Mouse (Mus musculus): ENCODE results near the gene C1ql4.
A peak's percentile ranks its signal among the peaks of the same experiment; 100 is the strongest.

Gene C1ql4

DNA sequence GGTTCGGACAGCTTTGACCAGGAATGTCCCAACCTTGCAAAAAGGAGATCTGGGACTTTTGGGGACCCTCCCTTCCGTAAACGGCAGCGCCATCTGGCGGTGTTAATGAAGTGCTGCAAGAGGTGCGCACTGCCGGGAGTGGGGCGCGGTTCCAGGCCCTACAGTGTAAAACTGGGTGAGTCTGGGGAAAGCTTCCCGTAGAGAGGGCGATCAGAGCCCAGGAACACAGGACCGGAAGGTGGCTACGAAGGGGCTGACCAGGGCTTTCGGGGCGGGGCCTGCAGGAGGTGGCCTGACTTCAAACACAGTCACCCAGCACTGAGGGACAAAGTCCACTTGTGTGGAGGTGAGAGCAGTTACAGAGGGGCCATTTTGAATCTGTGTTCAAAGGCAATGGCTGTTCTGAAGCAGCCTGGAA, 11.5 kb upstream of the C1ql4 start:
- DNase-seq (ENCODE audit: extremely low read depth, insufficient read length, low spot score) = peak; percentile 88

DNA sequence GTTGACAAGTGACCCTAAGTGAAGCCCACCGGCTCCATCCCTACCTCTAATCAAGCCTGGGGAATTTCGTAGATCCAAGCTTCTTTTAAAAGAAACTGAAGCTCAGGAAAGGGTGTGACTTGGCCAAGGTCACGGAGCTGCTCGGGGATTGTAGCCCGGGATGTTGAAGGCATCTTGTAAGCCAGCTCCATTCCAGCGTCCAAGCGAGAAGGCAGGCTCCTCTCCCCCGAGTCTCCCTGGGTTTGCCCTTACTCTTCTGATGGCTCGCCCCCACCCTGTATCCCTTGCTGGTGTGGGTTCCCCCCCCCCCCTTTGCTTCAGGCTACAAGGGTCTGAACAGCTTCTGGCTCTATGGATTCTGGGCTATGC, 10.9 kb upstream of the C1ql4 start:
- DNase-seq (ENCODE audit: extremely low read depth, insufficient read length, low spot score) = no peak

- no peak for DNase-seq (ENCODE audit: extremely low read depth, insufficient read length, low spot score)
These were observed 10.3 kb upstream of the C1ql4 start for GRCm38 (mm10) chr15:99097840-99098492.

DNA sequence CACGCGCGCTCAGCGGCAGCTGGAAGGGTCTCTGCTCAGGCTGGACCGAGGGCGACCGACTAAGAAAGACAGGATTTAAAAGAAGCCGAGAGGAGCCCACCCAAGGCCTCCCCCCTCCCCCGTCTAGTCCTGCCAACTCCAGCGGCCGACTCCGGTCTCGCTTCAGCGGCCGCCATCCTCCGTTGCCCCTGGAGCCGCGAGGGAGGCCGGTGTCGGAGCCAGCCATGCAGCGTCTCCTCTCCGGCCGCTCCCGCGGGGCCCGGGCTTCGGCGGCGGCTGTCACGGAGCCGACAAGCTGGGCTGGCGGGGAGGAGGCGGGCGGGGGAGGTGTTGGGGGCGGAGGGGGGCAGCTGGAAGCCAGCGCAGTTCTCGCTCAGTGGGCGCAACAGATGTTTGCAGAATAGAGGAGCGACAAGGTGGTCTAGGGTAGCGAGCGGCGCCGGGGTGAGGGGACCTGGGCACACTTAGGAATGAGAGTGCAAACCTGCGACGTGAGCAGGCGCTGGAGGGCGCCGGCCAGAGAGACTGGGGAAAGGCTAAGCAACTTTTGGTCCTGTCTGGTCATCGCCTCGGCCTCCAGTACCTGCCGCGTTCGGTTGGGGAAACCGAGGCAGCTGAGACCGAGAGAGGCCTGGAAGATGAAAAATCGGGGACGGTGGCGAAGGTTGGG, 9.3 kb upstream of the C1ql4 start:
- DNase-seq (ENCODE audit: extremely low read depth, insufficient read length, low spot score) = no peak

DNA sequence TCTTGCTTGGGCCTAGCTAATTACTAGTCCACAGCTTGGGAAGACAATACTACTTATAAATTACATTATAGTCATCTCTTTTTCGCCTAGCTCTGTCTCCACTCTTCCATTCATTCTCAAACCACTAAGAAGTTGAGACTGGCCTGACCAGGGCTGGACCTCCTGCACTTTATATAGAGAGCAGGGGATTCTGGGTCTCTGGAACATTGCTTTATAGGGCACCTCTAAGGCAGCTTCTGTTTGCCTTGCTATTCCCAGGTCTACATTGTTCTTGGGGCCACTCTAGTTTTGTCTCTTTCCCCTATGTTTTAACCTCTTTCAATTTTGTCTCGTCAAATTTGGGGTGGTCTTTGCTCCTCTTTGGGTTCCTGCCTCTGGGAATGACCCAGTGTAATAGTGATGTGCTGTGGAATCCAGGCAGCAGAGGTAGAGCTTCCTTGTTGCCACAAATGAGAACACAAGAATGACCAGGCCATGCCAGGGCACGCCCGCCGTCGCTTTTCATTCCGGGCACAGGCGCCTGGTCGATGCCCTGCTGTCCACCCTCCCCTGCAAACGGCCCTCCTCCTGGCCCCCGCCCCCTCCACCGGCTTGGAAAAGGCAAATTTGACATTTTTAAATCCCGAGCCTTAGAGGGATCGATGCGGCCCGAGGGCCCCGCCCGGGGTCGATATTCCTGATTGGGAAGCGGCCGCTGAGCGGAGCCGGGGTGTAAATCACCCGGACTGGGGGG, 8.6 kb upstream of the C1ql4 start:
- no peak for DNase-seq (ENCODE audit: extremely low read depth, insufficient read length, low spot score)

DNA sequence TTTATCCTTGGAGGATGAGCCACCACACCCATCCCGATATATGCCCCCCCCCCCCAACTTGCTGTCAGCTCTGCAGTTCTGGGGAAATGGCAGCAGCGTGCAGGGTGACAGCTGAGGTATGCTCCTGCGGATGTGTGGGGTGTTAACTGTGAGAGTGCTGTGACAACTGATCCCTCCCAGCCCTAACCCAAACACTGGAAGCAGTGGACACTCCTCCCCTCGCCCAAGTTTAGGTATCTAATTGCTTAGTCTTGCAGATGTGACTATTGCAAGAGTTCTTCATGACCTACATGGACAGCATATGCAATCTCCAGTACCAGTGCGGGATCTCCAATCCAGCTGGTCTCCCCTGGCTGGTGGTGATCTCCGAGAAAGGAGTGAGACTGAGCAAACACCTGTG, 7.7 kb upstream of the C1ql4 start:
- DNase-seq (ENCODE audit: extremely low read depth, insufficient read length, low spot score) = no peak

DNA sequence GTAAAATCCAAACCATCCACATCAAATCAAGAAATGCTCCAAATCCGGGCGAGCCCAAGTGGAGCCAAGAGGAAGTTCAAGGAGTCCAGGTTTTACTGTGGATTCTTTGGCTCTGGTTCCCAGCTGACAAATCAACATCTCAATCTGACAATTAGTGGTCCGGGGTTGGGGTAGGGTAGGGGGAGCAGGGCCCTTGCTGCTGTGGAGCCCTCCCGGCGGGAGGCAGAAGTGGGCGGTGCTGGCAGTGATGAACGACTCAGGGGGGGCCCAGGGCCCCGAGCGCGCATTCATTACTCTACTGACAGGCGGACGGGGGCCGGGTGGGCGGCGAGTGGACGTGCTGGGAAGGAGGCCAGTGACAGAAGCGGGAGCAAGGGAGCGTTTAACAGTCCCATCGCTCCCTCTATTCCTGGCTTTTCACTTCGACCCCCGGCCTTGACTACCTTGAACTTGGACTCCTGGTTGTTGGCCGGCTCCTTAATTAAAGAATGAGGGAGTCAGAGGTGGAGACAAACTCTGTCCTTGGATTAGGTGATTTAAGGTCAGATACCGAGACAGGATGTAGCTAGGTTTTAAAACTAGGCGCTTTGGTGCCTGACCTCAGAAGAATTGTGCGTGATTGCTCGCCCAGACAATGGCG, 7.1 kb upstream of the C1ql4 start:
- DNase-seq (ENCODE audit: extremely low read depth, insufficient read length, low spot score) = no peak

DNA sequence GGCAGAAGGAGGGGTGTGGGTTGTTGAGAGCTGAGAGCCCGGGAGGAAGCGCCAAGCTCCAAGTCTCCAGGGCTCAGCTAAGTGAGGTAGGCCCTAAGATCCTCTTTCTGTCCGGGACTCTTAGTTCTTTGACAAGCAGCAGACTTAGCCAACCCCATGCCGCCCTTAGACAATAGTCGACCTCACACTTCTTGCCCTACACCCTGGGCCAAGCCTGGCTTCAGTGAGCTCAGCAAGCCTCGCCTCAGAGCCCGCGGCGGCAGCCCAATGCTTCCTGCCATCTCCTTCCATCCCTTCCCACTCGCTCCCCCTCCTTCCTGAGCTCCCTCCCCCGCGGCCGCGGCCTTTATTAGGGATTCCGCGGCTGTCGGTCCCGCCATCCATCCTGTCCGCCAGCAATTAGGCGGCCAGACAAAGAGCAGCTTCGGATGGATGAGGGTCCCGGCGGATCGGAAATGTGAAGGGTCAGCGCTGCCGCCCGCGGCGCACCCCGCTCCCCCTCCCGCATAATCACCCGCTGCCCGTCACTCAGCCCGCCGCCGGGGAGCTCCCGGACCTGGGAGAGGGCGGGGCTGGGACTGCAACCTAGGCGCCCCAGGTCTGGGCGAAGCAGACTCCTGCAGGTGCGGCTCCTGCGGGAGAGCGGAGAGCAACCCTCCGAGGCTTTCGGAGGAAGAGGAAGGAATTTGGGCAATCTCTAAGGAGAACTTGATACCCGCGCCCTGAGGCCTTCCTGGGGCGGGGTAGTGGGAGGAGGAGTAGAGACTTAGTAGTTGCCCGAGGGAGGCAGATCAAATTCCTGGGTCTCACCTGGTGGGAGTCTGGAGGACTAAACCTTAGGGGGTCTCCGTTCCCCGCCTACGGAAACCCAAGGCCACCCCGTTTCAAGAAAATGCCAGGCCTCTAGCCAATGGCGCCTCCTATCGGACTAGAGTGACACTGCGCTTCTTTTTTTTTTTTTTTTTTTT, 6.0 kb upstream of the C1ql4 start:
- no peak for DNase-seq (ENCODE audit: extremely low read depth, insufficient read length, low spot score)

- no peak for DNase-seq (ENCODE audit: extremely low read depth, insufficient read length, low spot score)
These were observed 5.3 kb upstream of the C1ql4 start, which contains the start of gene Dnajc22 for GRCm38 (mm10) chr15:99092870-99093269. Gene Dnajc22, plus strand, starts transcription at chr15:99093170.

- DNase-seq (ENCODE audit: extremely low read depth, insufficient read length, low spot score) = no peak
These were observed 1.5 kb upstream of the C1ql4 start for GRCm38 (mm10) chr15:99089069-99089468.

DNA sequence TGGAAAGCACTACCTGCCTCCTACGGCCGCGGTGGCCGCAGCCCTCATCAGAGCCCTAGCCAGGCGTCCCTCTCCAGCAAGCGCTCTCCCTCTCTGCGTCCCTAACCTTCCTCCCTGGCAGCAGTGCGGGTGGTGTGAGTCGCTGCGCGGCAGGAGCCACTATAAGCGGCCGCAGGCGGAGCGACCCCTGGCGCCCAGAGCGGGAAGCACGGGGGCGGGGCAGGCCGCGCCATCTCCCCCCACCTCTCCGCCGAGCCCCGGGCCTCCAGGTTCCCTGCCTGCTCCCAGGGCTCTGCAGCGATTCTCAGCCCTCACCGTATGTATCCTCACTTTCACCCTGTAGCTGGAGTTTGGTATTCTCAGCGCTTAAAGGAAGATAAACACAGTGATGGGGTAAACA, 675 bp upstream of the C1ql4 start:
- DNase-seq (ENCODE audit: extremely low read depth, insufficient read length, low spot score) = no peak

DNA sequence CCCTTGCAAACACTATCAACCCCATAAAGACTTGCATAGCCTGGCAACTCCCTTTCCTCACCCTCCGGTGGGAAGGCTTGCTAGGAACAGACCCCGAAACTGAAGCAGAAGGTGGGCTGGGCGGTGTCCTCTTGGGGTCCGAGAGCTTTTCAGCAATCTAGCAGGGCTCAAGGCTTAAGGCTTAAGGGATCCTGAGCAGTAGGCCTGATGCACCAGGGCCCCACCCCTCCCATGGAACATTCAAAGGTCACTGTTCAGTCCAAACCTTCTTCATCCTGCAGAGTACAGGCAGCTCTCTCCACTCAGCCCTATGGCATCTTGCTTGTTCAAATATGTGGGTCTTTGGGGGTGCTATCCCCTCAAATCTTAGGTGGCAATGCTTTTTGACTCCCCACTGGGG, 1.6 kb downstream of the C1ql4 start:
- no peak for DNase-seq (ENCODE audit: extremely low read depth, insufficient read length, low spot score)

DNA sequence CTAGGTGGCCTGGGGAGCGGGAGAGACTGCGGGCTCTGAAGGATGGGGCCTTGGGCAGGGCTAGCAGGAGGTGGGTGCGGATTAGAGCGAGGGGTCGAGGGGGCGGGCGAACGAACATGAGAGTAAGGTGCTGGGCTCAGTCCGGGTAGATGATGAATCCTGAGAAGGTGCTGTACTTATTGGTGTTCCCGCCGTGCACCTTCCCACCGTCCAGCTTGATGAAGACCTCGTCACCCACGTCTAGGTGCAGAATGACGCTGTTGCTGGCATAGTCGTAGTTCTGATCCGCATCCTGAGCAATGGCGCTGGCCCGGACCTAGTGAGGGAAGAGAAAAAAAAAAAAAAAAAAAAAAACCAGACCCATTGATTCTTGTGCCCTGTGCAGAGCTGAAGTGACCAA, 3.0 kb downstream of the C1ql4 start:
- DNase-seq (ENCODE audit: extremely low read depth, insufficient read length, low spot score) = peak; percentile 36

- DNase-seq (ENCODE audit: extremely low read depth, insufficient read length, low spot score) = no peak
These were observed 3.6 kb downstream of the C1ql4 start for GRCm38 (mm10) chr15:99083867-99084557.

GRCm38 (mm10) chr15:99083258-99083657, 4.4 kb downstream of the C1ql4 start:
- DNase-seq (ENCODE audit: extremely low read depth, insufficient read length, low spot score) = no peak

- DNase-seq (ENCODE audit: extremely low read depth, insufficient read length, low spot score) = no peak
These were observed 4.8 kb downstream of the C1ql4 start for GRCm38 (mm10) chr15:99082840-99083239.

DNA sequence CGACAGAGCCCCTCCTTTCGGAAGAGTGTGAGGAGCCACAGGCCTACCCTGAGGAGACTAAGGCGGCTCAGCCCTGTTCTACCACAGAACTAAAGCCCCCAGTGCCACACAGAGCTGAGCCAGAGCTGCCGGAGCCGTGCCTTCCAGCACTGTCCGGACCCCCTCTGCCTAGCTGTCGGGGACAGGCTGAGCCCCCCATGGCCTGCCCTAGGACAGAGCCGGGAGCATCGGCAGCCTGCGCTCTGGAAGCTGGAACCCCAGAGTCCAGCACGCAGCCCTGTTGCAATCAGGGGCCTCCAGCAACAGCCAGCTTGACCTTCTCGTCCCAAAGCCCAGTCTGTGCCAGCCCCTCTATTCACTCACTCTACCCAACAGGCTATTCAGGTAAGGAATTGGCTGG, 5.3 kb downstream of the C1ql4 start:
- DNase-seq (ENCODE audit: extremely low read depth, insufficient read length, low spot score) = no peak

GRCm38 (mm10) chr15:99079804-99080203, 7.8 kb downstream of the C1ql4 start:
- DNase-seq (ENCODE audit: extremely low read depth, insufficient read length, low spot score) = no peak

- no peak for DNase-seq (ENCODE audit: extremely low read depth, insufficient read length, low spot score)
These were observed 9.3 kb downstream of the C1ql4 start for GRCm38 (mm10) chr15:99078181-99078910.

All from 3134 (cell line).